Mouse (Mus musculus): ENCODE results near the gene Per3.
A peak's percentile ranks its signal among the peaks of the same experiment; 100 is the strongest.

DNA sequence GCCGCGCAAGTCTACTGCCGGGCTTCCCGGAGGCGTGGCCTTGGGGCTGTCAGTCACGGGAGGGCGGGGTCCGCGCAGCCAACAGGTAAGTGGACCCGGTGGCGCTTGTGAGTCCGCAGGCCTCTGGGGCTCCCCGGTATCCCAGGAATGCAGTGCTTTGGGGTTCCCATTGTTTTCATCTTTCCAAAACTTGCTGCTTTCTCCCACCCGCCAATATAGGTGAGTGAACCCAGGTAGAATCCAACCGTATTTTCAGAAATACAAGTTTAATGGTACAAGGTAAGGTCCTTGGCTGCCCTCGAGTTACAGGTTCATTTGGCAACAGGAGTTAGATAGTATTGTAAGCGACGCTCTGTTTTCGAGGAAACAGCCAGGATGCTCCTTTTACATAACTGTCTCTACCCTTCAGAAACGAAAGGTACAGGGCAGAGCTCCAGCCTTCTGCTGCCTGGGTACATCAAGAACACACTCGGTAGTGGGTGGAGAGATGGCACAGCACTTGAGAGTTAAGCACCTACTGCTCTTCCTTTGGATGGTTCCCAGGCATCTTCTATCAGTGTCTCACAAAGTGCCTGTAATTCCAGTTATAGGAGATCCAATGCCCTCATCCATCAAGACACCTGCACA, 592 bp upstream of the Per3 start:
- TF ChIP-seq CTCF (IDR thresholded peaks at IDR 0.05; ENCODE audit: insufficient read depth, low read depth, low read length) (no peak), POLR2A (IDR thresholded peaks at IDR 0.05; ENCODE audit: insufficient read depth, low read depth, low read length) (peak; percentile 13; the same call in 1 of the 2 replicates)

Measured in olfactory bulb, adult 2 months (tissue).